Mouse (Mus musculus) spleen, postnatal 36 days (tissue): ENCODE results near the gene Nol4l.
A peak's percentile ranks its signal among the peaks of the same experiment; 100 is the strongest.

Source experiments
- DNase-seq, 2 experiments: peaks; one replicate each; pipeline ENCODE4 v3.0.0; 2022; ENCODE audit warnings: low spot score in 2 of 2, mixed read lengths in 1 of 2

The Nol4l gene

DNA sequence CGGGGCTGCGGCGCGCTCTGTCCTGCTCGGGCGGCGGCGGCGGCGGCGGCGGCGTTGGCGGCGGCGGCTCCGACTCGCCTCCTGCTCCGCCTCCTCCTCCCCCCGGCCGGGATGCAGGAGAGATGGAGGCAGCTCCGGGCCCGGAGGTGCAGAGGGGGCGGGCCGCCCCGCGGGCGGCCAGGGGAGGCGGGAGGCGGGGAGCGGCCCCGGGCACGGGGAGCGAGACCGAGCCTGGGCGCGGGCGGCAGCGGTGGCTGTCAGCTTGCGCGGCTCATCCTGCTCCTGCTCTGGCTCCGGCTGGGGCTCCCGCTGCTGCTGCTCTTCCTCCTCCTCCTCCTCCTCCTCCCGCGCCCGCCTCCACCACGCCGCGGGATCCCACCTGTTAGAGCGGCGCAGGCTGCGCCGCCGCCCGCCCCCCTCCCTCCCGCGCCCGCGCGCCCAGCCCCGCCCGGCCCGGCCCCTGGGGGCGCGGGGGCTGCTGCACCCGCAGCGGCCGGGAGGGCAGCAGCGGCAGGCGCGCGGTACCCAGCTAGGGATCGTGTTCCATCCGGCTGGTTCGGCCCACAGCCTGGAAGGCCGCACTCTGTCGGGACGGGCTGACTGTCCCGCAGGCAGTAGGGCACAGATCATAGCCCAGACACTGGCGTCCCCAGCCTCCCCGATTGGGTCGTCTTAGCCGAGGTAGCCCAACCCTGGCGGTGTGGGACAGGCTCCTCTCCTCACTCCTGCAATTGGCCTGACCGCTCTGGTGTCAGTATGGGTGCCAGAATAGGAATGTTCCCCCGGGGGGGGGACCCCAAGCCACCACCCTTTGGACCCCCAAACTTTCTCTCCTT is at the start of gene Nol4l:
Gene Nol4l (minus strand): TSS at position 41 of the 836 bp plus-strand sequence.
- DNase-seq: no peak

DNA sequence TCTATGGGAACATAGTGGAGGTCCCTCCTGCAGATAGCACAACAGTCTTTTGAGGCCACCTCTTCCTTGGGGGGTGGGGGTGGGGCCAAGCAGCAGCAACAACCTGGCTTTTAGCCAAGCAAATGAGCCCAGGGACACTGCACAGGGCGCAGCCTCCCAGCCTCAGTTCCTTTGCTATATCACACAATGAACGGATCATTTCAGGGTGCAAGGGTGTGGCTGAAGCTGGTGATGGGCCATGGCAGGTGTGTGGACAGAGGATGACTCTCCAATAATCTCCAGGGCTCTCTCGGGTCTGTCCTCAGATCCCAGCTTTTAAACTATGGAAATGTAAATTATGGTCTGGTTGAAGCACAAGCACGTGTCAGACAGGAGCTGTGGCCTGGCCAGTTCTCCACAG is 47.4 kb upstream of the Nol4l start:
- no peak for DNase-seq

DNA sequence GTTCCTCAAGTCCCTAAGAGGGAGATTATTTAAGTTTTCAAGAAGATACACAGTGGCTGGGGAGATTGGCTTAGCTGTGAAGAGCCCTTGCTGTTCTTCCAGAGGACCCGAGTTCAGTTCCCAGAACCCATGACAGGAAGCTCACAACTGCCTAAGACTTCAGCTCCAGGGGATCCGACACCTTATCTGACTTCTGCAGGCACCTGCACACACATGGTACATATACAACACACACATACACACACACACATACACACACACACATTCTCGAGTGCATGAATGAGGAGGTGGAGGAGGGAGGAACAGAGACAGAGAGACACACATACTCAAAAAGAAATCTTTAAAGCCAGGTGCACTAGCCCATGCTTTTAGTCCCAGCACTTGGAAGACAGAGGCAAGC is 46.4 kb upstream of the Nol4l start:
- no peak for DNase-seq

DNA sequence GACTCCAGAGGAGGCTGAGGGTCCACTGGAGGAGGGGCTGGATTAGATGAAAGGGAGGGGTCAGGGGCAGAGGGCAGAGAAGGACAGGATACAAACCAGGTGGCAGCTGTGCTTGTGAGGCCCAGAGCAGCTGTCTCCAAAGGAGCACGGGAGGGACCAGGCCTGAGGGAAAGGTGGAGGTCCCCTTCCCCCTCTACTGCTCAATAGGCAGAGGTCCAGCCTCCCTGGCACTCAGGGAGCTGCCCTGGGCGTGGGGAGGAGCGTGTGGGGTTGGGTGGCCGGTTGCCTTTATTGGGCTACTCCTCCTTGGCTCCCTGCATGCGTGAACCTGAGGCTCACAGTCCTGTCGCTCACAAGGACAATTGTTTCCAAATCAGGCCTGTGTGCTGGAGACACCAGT is 45.8 kb upstream of the Nol4l start:
- no peak for DNase-seq

DNA sequence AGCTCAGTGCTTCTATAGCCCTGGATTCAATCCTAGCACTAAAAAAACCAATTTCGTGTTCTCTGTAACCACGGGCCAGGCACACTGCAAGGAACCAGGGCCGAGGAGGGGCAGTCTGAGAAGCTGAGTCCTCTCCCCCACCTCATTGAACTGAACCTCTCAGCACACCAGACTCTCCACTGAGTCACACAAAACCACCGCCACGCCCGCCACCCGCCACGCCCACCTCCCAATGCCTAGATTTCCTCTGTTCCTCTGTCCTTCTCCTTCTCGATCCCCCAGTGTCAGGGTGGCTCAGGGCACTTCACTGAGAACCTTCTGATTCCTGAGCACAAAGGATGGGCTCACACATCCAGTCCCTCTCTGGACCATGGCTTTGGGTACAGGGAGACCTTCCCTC is 43.3 kb upstream of the Nol4l start:
- DNase-seq: no peak

DNA sequence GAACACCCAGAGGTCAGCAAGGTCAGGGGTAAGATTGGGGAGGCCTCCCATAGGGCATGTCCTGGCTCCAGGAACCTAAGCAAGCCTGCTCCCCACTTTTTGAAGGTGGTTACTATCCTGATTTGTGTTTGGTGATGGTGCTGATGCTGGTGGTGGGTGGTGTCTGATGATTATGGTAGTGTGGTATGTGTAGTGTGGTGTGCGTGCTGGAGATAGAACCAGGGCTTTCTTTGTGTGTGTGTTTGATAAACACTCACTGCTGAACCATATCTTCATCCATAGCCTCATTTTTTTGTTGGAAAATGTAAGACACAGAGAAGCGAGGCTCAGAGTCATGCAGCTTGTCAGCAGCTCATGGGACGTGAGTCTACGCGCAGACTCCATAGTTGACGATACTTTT is 38.8 kb upstream of the Nol4l start:
- no peak for DNase-seq

DNA sequence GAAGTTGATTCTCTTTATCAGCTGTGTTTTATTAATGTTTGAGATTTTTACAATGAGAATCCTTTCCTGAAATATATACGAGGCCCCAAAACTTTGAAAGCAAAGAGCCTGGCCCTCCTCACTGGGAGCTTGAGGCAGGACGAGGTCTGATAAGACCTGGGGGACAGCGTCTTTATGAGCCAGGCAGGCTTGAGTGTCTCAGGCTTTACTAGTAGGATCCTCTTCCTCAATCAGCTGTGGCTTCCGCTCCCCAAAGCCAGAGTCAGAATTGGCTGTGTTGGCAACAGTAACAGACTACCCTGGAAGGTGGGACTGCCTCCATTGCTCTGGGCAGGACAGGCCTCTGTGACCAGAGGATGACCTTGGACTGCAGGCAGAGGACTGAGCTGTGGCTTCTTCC is 38.2 kb upstream of the Nol4l start:
- no peak for DNase-seq

DNA sequence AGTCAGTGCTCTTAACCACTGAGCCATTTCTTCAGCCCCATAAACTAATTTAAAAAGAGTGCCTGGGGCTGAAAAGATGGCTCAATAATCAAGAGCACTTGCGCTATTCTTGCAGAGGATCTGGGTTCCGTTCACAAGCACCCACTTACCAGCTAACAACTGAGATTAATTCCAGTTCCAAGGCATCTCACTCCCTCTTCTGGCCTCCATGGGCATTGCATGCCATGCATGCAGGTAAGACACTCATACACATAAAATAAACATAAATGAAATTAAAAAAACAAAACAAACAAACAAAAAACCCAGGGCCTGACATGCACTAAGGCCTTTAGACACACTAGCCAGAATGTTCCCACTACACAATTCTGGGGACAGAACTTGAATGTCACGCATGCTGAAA is 34.6 kb upstream of the Nol4l start:
- no peak for DNase-seq

DNA sequence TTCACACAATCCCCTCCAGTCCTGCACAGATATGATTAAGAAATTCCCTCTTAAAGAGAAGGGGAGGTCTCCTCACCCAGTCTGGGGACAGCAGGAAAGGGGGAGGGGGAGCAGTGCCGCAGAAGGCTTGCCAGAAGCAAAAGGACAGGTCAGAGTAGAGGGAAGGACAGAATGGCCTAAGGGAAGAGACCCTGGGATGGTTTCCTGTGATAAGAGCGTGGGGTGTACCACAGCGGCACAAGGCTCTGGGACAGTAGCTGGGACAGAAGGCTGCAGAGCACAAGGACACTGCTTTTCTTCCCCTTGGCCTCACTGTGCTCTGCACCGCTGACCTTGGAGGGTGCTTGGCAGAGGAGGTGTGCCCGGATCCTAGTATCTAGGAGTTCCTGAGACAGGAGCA is 31.8 kb upstream of the Nol4l start:
- no peak for DNase-seq

DNA sequence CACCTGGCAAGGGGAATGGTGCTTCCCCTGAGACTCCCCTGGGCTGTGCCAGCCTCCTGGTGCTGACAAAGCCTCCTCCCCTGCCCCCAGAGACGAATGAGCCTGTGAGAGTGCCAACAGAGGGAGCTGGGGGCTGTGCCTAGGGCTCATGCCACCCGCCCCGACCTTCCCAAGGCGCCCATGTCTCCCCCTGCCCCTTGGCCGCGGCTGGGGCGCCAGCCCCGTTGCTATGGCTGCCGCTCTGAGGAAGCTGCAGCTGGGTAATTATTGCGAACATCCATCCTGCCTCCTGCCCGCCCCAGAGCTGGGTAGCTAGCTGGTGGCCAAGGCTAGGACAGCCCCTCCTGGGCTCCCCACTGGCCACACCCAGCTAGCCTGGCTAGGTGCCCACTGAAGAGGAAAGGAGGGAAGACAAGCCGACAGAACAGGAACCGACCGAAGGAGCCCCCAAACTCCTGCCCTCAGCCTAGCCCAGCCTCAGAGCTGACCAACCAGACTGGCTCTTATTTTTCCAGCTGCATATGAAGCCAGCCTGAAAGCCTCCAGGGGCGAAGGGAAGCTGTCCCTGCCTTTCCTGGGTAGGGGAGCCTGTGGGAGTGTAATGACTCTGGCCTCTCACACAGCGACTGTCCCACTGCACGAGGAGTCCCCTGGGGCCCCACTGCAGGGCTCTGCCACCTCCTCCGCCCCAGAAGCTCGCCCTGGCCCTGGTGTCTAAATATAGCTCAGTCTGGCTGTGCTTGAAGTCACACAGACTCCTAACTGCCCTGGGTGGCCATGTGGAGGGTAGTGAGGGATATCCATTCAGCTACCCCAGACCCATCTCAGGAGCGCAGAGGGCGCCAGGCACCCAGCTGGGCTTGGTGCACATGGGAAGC is 31.1 kb upstream of the Nol4l start:
- DNase-seq: peak; percentile 75 to 79

DNA sequence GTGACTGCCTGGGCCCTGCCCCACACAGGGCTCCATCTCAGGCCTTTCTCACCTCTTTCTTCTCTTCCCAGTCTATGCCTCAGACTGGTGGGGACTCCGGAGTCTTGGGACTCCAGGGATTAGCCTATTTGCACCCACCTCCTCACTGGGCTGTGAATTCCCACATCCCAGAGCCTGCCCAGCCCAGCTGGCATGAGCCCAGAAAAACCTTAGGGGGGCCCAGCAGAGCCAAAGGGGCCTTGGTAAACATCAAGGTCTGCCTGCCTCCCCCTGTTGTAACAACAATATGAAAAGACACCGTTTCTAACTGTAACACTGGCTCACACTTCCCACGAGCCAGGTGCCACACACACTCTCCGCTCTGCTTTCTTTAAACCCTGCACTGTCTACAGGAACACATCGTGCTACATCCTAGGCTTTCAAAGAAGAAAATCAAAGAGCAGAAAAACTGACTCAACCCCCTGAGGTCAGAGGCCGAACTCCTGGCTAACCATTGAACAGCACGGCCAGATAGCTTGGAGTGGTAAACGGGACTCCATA is 29.9 kb upstream of the Nol4l start:
- DNase-seq: no peak

DNA sequence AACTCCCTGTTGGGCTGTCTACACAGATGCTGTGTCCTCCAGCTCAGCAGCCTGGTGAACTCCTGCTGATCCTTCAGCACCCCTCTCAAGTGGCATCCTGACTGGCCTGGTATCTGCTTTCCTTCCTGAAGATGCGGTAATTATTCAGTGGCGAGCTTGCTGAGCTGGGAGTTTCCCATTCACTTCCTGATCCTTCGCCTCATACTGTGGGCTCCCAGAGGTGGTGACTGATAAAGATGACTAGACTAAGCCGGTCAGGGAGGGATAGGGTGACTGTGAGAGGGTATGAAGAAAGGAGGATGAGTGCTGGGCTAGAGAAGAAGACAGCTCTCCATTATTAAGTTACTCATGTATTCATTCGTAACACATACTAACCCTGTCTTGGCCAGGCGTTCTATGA is 28.7 kb upstream of the Nol4l start:
- no peak for DNase-seq

DNA sequence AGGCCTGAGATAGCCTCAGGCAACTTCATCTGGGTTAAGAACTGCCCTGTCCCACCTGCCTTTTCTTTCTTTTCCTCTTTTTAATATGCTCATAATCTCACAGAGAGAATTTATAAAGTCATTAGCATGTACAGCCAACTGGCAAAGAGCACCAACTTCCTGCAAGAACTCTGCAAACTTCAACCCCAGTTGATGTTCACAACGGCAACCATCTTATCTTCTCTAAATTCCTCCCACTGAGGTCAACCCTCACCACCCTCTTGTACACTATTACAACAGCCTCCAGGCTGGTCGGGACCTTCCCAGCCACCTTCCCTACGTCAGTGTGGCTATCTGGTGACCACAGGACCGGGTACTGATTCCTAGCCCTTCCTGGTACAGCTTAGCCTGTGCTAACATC is 27.5 kb upstream of the Nol4l start:
- no peak for DNase-seq

DNA sequence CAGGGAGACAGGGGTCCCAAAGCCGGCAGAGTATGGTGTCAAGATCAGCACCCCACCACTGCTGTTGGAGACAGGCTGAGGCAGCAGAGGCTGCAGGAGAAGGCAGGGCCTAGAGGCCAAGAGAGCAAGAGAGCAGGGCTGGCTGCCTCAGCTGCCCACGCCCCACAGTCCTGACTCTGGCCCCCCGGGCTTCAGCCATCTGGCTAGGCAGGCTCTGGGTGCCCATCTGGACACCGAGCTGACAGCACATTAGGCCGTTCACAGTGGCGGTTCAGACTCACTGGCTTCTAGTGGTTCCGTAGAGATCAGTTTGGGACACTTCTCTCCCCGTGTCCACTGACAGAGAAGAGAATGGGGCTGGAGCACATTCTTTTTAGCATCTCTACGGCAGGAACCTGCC is 26.4 kb upstream of the Nol4l start:
- DNase-seq: no peak

DNA sequence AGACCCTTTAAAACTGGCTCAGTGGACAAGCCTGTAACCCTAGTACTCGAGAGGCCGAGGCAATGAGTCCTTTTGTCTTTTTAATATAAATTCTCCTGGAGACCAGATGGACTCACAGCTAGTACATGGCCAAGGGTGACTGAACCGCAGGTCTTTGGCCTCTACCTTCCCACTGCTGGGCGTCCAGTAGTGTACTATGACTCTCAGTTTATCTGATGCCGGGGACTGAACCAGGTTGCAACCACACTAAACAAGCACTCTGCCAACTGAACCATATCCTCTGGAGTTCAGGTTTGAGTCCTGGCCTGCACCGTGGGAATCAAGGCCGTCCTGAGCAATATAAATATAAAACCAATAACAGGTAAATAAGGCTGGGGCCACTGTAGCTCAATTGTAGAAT is 24.8 kb upstream of the Nol4l start:
- no peak for DNase-seq

DNA sequence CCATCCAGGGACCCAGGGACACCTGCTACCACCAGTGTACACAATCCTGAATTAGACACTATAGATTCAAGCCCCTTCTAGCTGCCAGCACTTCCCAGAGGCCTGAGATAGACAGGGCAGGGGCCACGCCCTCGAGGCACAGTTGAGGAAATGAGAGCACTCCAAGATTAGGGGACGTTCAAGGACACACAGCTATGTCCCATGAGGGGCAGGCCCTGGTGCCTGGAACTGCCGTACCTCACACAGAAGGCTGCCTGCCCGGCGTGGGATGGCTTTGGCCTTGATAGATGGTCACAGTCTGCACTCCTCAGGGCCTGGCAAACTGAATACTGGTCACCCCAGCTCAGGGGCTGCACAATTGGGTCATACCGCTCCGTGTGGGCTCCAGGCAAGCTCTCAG is 19.7 kb upstream of the Nol4l start:
- no peak for DNase-seq

DNA sequence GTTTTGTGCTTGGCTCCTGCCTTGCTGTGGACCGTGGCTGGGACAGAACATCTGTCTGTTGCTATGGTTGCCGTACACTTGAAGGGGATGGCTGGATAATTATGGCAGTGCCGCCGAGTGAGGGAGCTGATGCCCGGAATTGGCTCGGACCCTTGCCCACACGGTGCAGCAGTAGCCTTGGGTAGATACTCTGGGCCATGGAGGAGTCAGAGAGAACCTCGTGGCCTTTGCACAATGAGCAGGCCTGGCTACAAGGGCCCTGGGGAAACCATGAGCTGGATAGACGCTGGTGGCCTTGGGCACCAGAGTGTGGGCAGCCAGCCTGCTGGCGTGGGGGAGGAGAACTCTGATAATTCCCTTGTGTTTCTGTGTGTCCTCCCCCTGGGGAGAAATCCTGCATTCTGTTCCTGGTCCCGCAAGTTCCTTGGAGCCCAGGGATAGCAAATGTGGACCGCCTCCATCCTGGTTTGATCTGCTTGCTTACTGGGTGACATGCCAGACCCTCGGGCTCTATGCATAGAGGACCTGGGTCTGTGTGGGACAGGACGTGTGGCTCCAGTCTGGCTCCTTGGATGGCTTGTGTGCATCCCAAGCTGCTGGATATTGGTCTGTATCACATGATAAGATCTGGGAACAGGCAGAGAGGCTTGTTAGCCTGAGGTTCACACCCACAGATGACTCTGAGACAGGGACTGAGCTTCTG is 18.6 kb upstream of the Nol4l start:
- DNase-seq: no peak

DNA sequence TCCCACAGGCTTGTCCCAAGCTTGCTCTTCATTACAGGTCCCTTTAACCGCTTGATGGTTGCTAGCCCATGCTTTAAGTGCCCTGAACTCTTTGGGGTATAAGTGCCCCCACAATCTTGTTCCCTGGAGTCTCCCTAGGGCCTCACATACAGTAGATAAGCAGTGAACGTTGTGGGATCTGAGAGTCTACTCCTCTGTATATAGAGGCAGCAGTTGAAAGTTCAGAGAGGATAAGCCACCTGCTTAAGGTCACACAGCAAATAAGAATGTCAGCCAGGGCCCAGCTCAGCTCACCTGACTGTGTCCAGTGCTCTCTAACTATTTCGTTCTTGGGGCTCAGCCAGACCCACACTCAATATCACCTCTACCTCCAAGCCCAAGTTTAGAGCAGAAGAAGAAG is 17.9 kb upstream of the Nol4l start:
- no peak for DNase-seq

DNA sequence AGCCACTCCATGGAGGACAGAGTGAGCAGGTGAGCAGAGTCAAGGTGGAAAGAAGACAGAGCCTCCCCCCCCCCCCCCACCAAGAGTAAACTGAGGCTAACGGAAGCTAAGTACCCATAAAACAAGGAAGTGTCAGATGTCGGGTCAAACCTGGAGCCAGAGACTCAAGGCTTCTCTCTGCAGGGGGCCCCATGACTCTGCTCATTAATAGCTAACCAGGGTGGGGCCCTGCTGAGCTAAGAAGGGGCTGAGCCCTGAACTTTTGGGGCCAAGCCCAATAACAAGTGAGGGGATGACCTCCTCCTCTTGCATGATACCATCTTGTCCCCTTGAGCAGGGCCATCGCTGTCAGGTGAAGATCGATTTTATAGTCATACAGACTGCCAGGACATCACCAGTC is 17.2 kb upstream of the Nol4l start:
- DNase-seq: no peak

DNA sequence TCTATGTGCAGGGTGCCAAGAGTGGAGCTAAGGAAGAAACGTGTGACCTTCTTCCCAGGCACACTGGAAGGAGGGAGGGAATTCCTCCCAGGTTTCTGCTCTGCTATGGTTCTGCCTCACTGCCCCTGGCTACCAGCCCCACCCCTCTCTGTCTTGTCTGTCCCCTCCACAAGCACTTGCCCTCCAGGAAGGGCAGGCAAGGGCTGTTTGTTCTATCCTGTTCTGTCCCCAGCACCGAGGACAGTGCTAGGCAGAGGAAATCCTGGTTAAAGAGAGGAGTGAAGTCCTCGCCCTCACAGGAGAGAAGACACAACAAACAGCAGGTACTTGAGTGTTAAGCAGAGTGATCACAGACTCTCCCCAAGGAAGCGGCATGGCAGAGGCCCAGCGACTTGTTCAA is 16.7 kb upstream of the Nol4l start:
- DNase-seq: no peak

DNA sequence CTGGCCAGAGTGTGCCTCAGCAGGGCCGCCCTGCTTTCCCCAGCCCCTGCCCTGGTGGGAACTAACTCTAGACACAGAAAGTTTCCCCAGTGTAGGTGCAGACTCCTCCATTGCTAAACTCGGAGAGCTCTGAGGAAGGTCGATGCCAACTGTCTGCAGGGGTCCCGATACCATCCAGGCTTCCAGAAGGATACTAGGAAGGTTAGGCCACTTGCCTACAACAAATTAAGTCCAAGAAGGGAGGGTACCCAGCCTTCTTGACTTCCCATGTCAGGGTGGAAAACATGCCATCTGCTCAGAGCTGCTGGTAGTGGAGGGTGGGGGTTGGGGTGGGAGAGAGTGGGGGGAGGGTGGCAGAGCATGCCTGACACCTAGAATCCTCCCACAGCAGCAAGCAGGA is 15.0 kb upstream of the Nol4l start:
- DNase-seq: no peak
